Mouse (Mus musculus): ENCODE measurements around the gene Bnc2.

DNA sequence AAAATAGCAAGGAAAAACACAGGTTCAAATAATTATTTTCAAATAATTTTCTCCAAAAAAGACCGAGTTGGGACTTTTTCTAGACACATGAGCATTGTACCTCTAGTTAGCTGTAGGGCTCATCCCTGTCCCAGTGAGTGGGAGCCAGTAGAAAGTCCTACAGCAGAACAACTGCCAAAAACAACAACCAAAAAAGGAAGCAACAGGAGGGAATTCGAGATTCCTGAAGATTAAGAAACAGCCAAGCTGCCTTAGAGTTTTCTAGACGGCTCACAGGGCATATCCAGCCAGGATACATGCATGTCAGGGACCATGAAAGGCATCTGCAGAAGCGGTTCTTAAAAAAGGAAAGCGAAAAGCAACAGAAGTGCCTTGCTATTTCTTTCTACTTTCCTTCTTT lies 313.9 kb downstream of the Bnc2 start:
- TF ChIP-seq CTCF (IDR thresholded peaks at IDR 0.05; ENCODE audit: low read depth, low read length) (no peak), GATA1 (IDR thresholded peaks at IDR 0.05; ENCODE audit: borderline replicate concordance, low read length) (no peak)

Measured in G1E (cell line).